Mouse (Mus musculus) embryo, embryonic 10.5 days (tissue): ENCODE data around the gene Naa80.
"Not testable (repeated sequence)": the region's sequence is repeated elsewhere in the genome, so short reads cannot be mapped to it uniquely, and the experiment has no call there.

Experiments
- DNase-seq: peaks from one replicate; pipeline ENCODE4 v3.0.0-alpha.2; 2015; ENCODE audit warnings: low spot score

The Naa80 gene

DNA sequence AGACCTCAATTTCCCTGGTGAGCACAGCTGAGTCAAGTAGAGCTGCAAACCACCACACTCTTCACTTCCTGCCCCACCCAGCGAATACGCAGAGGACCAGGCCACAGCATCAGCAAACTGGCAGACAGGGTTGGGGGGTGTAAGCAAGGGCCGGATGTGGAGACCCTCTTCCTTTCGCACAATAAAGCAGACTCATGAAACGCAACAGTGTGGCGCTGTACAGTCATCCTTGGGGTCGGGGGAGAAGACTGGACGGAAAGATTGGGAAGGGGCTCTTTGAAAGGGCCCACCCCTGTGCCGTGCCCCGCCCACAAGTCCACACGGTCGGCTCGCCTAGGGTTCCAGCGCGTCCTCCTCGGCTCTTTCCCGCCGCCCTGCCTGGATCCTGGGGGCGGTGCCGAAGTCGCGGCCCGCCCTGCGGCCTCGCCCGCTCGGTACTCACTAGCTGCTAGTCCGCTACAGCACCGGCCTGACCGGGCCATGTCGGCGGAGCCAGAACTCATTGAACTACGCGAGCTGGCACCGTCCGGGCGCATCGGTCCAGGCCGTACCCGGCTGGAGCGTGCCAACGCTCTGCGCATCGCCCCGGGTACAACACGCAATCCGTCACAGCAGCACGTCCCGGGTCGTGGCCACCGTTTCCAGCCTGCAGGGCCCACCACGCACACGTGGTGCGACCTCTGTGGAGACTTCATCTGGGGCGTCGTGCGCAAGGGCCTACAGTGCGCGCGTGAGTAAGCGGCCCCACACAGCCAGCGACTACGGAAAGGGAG is 27.4 kb upstream of the Naa80 start, which contains the start of gene Rassf1:
Rassf1 (plus strand) TSS at position 439 of the 773 bp plus-strand sequence.
- DNase-seq = peak; percentile 77

DNA sequence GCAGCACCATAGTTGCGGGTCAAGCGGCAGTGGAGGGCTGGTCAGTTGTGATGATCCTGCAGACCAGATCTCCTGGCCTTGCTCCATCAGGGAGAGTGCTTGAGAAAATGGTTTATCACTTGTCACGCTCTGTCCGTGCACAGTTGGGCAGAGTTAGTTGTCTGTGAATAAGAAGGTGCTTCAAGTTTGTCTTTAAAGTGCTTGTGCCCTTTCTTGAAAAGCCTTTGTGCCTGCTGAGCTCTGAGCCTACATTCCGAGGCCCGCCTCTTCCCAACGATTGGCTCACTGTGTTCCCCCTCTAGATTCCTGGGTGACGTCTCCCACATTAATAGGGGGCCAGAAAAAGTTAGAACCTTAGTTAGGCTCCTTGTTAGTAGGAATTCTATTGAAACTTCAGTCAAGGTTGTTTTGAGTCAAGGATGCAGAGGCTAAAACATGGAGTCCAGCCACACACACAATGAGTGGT is 26.8 kb upstream of the Naa80 start:
- peak; percentile 58 for DNase-seq

DNA sequence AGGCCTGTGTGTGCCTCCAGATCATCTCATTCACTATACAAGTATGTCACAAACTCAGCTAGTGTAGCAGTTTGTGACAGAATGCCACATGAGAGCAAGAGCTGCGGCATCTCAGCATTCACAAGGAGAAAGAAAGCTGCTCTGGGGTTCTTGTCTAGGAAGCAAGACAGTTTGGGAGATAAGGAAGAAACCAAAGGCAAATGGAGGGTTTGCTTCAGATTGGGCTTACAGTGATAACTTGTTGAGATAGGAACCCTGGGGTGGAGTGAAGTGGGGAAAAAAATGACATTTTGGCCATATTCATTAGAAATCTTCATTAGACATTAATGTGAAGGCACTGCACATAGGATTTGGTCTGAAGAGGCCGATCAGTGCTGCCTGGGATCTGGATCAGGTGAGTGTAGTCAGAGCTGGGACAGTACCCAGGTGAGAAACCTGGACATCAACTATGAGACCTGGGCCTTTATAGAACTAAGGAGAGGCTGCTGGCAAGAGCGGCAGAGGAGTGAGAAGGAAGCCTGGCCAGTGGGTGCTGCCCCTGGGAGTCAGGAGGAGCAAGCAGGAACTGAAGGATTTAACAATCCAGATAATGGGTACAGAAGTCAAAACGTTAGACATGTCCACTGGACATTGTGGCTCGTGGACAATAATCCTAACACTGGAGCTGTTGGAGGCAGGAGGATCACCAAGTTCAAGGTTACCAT is 25.8 kb upstream of the Naa80 start:
- DNase-seq = no peak

DNA sequence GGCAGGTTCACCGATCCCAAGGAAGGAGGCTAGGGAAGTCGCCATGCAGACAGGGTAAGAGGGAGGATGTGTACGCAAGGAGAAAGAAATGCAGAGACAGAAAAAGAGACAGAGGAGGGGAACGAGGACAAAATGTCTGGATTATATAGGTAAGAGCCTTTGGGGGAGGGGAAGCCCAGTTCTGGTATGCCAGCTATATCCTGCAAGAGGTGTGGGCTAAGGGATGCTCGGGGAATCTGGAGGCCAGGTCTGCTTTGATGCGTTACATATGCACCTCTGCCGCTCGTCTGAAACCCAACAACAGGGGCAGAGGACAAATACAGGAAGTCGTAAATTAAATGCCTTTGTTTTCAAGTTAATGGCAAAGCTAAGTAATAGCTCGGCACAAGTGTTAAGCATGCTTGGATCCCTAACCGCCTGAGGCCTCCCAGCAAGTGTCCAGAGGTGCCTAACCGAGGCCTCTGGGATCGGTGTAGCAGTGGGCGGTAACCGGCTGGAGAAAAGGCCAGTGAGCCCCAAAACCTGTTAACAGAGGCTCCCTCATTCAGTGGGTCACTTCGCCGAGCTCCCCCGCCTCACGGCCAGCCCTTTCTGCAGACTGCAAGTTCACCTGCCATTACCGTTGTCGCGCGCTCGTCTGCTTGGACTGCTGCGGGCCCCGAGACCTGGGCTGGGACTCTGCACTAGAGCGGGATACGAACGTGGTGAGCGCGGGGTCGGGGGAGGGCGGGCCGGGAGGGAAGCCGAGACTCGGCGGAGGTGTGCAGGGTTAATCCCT is 25.0 kb upstream of the Naa80 start:
- peak; percentile 46 for DNase-seq

DNA sequence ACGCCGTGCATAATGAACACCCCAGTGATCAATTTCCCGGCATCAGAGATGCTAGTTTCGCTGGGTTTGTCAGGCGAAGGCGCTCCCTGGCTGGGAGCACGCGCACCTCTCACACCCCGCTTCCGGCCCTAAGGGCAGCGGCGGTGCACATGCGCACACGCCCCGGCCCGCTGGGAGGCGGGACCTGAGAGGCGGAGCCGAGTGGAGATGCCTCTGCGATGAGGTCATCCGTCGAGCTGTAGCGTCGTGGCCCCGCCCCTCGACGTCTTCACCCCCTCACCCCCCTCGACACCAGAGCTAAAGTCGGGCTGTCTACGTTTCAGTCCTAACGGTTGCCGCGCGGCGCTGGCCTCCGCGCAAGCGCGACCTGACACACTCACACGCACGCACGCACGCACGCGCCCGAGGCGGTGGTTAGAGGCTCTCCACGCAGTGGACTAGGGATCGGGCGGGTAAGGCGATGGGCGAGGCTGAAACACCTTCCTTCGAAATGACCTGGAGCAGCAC is 24.3 kb upstream of the Naa80 start:
- peak; percentile 99 for DNase-seq

DNA sequence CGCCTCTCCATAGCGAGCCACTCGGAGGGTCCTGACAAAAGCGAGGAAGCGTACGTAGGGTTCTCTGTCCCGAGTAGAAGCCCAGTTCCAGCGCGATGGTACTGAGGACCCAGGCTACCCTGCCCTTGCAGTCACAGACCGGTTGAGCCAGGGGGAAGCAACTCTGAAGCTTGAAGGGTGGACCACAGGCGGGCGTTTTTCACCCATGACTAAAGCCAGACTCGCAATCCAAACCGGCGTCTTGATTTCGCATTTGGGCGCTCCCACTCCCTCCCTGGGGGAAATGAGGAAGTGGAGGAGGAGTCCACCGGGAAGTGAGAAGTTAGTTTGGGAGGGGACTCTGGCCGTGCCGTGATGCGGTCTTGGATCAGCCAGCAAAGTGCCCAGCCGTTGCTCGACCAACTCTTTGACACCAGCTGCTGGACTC is 23.6 kb upstream of the Naa80 start:
- DNase-seq = peak; percentile 72

DNA sequence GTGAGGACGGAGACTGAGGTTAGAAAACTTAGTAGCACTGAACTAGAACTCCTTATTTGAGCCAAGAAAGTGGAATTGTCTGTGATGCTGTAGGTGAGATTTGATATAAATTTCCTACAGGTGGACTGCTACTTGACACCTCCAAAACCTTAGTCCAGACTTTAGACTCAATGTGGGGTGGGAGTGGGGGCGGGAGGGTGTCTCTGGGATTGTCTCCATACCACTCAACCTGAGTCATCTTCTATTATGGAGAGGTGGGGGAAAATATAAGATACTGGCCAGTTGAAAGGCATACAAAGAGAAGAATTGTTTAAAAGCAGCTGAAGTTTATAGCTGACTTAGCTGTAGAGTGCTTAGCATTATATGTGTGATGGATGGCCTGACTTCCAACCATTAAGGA is 23.0 kb upstream of the Naa80 start:
- DNase-seq = no peak

DNA sequence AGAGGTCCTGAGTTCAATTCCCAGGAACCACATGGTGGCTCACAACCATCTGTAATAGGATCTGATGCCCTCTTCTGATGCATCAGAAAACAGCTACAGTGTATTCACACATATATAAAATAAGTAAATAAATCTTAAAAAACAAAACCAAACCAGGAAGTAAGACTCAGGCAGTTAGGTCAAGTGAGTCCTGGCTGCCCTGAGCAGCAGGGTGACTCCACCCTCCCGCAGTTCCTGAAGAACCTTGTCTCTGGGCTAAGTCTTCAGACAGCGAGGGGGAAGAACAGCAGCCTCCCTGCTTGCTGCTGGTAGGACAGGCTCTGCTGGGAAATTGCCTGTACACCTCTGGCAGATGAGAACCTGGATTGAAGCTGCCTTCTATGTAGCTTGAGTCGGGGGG is 22.3 kb upstream of the Naa80 start:
- DNase-seq = no peak

DNA sequence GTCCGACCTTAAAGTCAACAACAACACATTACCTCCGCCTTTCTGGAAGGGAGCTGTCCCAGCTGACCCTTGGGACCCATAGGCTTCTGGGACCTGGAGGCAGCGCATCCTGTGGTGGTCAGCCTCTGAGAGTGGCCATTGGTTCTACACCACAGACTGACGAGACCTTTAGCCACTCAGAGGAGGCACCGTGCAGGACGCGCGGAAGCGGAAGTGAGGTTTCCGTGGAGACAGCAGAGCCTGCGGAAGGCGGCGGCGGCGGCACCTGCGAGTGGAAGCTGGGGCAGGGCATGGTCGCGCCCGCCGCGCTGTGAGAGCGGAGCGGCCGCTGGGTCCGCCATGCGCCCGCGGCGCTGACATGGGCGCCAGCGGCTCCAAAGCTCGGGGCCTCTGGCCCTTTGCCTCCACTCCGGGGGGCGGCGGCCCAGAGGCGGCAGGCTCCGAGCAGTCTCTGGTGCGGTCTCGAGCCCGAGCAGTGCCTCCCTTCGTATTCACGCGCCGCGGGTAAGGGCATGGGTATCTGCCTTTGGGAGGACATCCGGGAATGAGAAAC is 15.6 kb upstream of the Naa80 start, which contains the start of gene Tusc2:
Tusc2 (plus strand) TSS at position 227 of the 553 bp plus-strand sequence.
- peak; percentile 96 for DNase-seq

DNA sequence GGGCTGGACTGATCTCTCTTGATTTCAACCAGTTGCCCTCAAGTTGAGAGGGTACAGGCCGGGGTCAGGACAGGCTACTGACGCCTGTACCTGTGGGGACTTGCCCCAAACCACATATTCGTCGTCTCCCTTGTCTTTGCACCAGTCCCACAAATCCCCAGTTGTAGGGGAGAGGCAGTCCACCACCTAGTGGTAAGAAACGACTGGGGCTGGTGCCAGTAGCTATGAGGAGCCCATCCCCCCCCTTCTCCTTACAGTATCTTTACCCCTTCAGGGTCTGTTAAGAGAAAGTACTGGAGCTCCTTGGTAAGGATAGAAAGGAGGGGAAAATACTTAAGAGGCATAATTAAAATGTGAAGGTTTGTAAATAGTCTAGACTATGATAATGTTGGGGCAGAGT is 13.1 kb upstream of the Naa80 start:
- DNase-seq = not testable (repeated sequence)

DNA sequence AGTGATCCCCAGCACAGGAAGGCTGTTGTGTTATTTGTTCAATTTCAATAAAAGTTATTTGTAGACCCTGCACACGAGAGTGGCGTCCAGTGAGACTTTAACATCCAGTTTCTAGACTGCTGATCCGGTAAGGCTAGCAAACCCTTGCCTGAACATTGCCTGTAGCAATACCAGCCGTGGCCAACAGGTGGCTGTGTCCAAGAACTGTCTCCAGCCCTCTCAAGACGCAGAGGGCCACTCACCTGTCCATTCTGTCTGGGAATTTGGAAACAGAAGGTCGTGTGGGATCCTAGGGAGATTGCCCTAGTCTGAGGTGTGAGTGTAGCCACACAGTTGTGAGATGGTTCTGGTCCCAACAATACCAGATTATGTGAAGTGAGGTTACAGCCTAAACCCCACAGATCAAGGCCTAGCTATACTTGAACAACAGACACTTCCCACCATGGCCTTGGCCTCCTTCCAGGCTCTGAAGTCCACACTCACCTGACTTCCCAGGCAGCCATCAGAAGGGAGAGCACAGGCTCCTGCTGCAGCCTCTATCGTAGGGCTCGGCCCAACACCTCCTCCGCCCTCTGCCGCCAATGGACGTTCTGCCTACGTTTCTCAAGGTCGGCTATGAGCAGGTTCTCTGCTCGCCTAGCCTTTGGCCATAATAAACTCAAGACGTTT is 12.5 kb upstream of the Naa80 start:
- DNase-seq = peak; percentile 85

DNA sequence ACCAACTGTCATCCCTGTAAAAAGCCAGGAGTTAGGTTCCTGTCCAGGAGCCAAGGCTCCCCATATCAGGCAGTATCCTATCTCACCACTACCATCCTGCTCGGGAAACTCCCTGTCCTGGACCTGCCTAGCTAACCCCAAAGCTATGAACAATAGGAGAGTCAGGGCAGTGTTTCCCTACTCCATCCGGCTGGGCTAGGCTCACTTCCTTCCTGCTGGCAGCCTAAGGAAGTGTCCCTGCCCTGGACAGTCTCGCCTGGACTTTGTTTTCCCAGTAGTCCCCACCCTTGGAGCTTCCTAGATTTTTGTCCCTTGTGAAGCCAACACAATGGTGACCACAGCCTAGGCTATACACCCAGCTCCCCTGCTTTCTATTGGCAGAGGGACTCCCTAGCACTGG is 11.8 kb upstream of the Naa80 start:
- DNase-seq = no peak

DNA sequence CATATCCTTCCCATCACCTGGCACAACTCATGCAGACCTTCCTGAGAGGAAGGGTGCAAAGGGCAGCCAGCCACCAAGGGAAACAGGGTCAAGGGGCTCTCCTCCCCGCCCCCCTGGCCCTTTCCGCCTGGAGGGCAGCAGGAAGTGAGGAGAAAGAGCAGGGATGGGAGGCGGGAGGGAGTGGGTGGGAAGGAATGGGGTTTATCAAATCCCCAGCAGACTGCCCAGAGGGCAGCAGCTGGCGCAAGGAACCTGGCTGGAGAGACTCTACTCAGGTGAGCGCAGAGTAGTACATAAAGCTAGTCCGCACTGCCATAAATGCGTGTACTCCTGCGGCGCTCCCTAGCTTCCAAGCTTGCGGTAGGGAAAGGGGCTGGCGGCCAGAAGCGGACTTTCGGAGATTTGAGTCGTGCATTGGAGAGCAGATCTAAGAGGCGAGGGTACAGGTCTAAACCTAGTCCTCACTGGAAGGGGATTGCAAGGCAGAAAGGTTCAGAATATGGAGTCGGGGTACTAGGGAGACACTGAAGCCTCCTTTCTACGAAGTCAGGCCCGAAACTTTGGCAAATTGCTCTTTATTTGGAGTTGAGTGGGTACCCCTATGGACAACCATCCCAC is 10.9 kb upstream of the Naa80 start, which contains the start of gene Hyal2:
Hyal2 (plus strand) TSS at position 244 of the 618 bp plus-strand sequence.
- DNase-seq = peak; percentile 51

DNA sequence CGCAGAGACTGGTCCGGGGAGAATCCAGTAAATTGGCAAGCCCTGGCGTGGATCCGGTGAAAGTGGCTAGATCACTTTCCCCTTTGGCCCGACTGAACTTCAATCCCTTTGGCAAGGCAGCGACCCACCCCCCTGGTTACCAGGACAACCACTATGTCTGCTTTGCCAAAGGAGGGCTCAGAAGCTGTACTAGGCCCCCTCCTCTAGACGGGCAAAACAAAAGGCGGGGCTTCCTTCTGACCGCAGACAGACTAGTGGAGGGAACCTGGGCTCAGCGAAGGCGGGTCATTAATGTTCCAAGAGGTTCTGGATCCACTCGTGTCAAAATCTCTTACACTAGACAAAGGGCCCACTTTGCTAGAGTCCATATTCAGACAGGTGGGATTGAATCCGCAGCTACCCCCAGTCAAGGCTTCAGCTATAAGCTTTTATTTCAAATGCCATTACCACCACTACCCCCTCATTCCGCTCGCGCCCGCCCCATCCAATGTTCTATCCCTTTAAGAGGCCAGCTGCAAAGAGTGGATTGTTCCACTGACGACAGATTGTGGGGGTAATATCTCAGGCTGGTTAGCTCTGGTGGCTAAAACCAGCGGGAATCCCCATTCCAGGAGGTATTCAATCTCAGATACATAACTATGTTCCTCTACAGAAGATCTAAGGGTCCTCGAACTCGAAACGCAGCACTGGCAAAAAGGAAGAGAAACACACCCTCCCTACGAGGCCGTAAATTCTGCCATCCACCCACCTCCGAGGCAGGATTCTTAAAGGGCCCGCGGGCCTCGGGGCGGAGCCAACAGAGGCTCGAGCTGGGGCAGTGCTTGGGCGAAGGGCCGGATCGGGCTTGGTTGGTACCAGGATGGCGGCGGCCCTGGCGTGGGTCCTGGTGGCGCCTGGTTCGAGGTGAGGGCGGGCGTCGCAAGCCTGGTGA is 10.1 kb upstream of the Naa80 start:
- DNase-seq = peak; percentile 93

DNA sequence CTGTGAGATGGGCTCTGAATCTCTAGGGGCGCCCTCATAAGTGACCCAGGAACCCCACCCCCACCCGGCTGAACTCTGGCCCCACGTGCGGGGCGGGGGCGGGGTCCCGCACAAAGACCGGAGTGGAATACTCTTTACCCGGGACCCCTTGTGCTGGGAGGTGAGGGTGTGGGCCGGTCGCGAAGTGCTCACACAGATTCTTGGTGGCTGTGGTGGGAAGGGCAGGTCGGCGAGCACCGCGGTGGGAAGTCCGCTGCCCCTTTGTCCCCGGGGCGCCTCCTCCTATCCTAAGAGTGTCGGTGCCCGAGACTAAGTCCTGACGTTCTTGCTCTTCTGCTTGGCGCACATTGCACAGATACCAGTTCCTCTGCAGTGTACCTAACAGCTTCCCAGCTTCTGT is 9.4 kb upstream of the Naa80 start:
- DNase-seq = no peak

DNA sequence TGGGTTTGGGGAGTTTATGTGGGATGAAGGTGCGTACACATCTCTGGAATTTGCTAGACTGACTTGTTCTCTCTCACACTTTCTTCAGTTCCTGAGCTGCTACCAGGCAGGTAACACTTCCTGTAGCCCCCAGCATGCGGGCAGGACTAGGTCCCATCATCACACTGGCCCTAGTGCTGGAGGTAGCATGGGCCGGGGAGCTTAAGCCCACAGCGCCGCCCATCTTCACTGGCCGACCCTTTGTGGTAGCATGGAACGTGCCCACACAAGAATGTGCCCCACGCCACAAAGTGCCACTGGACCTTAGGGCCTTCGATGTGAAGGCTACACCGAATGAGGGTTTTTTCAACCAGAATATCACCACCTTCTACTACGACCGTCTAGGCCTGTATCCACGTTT is 8.7 kb upstream of the Naa80 start:
- no peak for DNase-seq

DNA sequence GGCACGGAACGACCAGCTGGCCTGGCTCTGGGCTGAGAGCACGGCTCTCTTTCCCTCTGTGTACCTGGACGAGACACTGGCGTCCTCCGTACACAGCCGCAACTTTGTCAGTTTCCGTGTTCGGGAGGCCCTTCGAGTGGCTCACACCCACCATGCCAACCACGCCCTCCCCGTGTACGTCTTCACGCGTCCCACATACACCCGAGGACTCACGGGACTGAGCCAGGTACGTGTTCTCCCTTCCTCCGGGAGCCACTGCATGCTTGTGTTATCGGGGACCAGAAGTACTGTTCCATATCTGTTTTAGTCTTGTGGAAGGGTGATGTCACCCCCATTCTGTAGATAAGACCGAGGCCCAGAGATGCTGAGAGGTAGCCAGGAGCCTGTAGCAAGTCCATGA is 7.8 kb upstream of the Naa80 start:
- no peak for DNase-seq

DNA sequence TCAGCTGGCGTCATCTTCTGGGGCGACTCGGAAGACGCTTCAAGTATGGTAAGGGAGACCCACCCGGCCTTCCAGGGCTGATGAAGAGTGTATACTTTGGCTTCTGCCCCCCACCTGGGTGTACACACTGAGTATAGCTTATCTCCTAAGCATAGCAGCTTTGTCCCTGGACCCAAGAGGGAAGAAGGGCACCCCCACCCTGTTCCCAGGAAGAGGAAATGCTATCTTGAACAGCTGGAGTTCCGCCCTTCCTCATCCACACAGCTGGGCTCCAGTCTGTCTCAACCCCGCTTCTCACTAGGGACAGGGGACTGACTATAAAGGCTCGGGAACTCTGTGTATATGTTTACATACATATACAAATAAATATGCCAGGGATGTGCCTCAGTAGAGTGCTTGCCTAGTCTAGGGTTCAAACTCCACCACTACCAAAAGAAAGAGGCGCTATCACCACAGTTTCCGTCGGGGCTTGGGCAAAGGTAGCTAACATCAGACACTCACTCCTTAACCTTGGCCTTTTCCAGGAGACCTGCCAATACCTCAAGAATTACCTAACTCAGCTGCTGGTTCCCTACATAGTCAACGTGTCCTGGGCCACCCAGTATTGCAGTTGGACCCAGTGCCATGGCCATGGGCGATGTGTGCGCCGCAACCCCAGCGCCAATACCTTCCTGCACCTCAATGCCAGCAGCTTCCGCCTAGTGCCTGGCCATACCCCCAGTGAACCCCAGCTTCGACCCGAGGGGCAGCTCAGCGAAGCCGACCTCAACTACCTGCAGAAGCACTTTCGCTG is 7.0 kb upstream of the Naa80 start:
- DNase-seq = no peak

DNA sequence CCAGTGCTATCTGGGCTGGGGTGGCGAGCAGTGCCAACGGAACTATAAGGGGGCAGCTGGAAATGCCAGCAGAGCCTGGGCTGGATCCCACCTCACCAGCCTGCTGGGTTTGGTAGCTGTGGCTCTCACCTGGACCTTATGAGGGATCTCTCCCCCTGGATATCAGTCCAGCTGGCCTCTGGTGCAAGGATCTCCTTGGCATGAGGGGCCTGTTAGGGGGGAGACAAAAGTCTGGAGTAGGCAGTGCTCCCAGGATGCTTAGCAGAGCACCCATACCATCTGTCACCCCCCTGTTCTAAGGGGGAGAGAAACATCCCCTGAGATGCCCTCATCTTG is 6.4 kb upstream of the Naa80 start:
- DNase-seq = no peak
